Mouse (Mus musculus) heart, embryonic 14.5 days (tissue): Measurements from ENCODE around the gene Col5a1. TPM values are rescaled to one million over a fixed set of nuclear protein-coding genes. Genes with fewer than 3 reads are reported as not detected.
A peak's percentile ranks its signal among the peaks of the same experiment; 100 is the strongest.

Experiments
- ATAC-seq: fragments of 200-750 bp; cut with Nextera tagmentation; 2 replicates; pipeline ENCODE4 v1.8.0; 2017; ENCODE audit warnings: low read depth, moderate TSS enrichment; ENCODE audit not compliant: insufficient number of reproducible peaks, insufficient read depth, low FRiP score
- H3K27ac ChIP-seq, 2 experiments: fragments of 200-500 bp in 1 of 2; fragments of 300-500 bp in 1 of 2; sonication (generic) in 1 of 2; replicated peaks in 1 of 2; 2 replicates each; pipeline ENCODE4 v1.5.1; 2012 to 2014; ENCODE audit warnings: low read depth in 2 of 2, low read length in 2 of 2, control low read depth in 1 of 2, mild to moderate bottlenecking in 1 of 2, mixed read lengths in 1 of 2; ENCODE audit not compliant: control insufficient read depth in 1 of 2, insufficient read depth in 1 of 2
- H3K27me3 ChIP-seq: fragments of 300-500 bp; sonication (generic); 2 replicates; pipeline ENCODE4 v1.6.1; 2014; ENCODE audit warnings: mild to moderate bottlenecking, low read length, control low read depth; ENCODE audit not compliant: control insufficient read depth, insufficient read depth
- H3K36me3 ChIP-seq: fragments of 300-500 bp; sonication (generic); 2 replicates; pipeline ENCODE4 v1.6.1; 2014; ENCODE audit warnings: mild to moderate bottlenecking, control low read depth, low read length, mixed read lengths; ENCODE audit not compliant: control insufficient read depth, insufficient read depth
- H3K4me1 ChIP-seq, 2 experiments: fragments of 200-500 bp in 1 of 2; fragments of 300-500 bp in 1 of 2; sonication (generic) in 1 of 2; 2 replicates each; pipeline ENCODE4 v1.6.1; 2012 to 2014; ENCODE audit warnings: low read length in 2 of 2, control low read depth in 1 of 2, mixed read lengths in 1 of 2; ENCODE audit not compliant: control insufficient read depth in 2 of 2, insufficient read depth in 2 of 2
- H3K4me2 ChIP-seq: fragments of 300-500 bp; sonication (generic); 2 replicates; pipeline ENCODE4 v1.6.1; 2014; ENCODE audit warnings: mild to moderate bottlenecking, low read length
- H3K4me3 ChIP-seq, 2 experiments: fragments of 200-500 bp in 1 of 2; fragments of 300-500 bp in 1 of 2; sonication (generic) in 1 of 2; 2 replicates each; pipeline ENCODE4 v1.5.1; 2012 to 2014; ENCODE audit warnings: low read length in 2 of 2, mild to moderate bottlenecking in 2 of 2, control low read depth in 1 of 2, low read depth in 1 of 2, moderate library complexity in 1 of 2; ENCODE audit not compliant: control insufficient read depth in 1 of 2, insufficient read depth in 1 of 2
- H3K9ac ChIP-seq: fragments of 300-500 bp; sonication (generic); 2 replicates; pipeline ENCODE4 v1.6.1; 2014; ENCODE audit warnings: mild to moderate bottlenecking, low read length
- H3K9me3 ChIP-seq: fragments of 300-500 bp; sonication (generic); 2 replicates; pipeline ENCODE4 v1.6.1; 2016; ENCODE audit warnings: low read length, control low read depth; ENCODE audit not compliant: control insufficient read depth
- WGBS: fragments of 180-500 bp; shearing (Covaris S2); extraction: QIAGEN DNeasy Blood & Tissue Kit; methylation state at CpG from one replicate; pipeline ENCODE4 v1.1.7; 2014; 5-methylcytosine and 5-hydroxymethylcytosine counted together
- polyA plus RNA-seq: library from polyadenylated mRNA; unstranded; fragments of >200 nt; fragmentation: Nextera tagmentation; extraction: Ambion mirVana; gene quantifications from 2 replicates; pipeline ENCODE4 v1.2.1, GENCODE M21; 2014

Gene Col5a1
- polyA plus RNA-seq, 1 experiment from 2014 or later = 70.0 TPM

DNA sequence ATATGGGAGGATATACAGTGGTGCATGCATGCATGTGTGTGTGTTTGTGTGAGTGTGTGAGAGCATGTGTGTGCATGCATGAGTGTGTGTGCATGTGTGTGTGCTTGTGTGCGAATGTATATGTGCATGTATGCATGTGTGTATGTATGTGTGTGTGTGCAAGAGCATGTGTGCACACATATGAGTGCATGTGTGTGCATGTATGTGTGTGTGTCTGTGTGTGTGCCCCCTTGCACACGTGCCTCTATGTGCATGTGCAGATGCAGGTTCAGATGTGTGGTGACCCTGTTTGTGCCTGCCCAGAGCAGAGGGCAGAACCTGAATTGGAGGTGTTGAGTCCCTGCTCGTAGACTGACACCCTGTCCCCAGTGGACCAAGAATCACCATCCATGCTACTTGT lies 24.3 kb downstream of the Col5a1 start:
- 84% methylated on average over 3 of the region's 3 CpGs for WGBS
- no peak; the same call in 1 of the 2 replicates for ATAC-seq

DNA sequence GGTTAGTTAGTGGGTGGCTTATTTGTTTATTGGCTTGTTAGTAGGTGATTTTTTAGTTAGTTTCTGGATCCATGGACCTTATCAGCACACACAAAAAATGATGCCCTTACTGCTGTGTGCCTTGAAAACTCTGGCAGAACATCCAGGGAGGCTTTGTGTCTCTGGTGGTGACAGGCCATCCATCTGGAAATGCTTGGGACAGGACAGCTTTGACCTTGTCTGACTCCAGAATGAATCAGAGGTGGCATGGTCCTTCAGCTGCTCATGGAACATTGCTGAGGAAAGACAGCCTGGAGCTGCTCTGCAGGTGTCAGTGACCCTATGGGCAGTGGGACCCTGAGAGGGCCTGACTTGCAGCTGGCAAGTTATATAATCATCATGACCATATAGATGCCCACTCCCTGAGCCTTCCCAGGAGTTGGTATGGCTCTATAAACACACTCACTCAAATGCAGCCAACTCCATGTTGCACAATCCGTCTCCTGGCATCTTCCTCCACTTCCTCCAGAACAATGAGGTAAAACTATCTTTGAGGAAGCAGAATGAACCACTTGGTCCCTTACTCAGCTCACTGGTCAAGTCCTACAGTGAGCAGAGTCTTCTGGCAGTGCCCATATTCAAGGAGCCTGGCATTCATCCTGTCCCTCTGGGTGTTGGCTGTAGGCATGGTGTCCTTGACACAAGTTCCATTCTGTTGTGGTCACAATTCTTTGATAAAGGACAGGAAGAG lies 26.5 kb downstream of the Col5a1 start:
- no peak for ATAC-seq
- Histone ChIP-seq H3K27ac (no peak overlapping the region), H3K4me1 (peaks cover 13 to 19% of the 10 kb centered on the region in 2 experiments), H3K4me2 (no peak overlapping the region), H3K9me3 (no peaks in the 10 kb centered on the region), H3K27me3 (no peaks in the 10 kb centered on the region), H3K36me3 (no peaks in the 10 kb centered on the region), H3K9ac (no peak overlapping the region), H3K4me3 (no peak overlapping the region)
- WGBS = 69% methylated on average over 1 of the region's 1 CpGs

More for the DNA sequence above, 24.3 kb downstream of the Col5a1 start:
- H3K9me3 ChIP-seq = no peaks in the 10 kb centered on the region
- H3K4me3 ChIP-seq = no peak overlapping the region
- H3K27ac ChIP-seq = no peak overlapping the region
- H3K4me1 ChIP-seq = peaks cover 0 to 3% of the 10 kb centered on the region in 2 experiments; a peak in 1 of 4 replicates
- no peaks in the 10 kb centered on the region for H3K27me3 ChIP-seq
- H3K36me3 ChIP-seq = no peaks in the 10 kb centered on the region
- no peak overlapping the region for H3K9ac ChIP-seq
- H3K4me2 ChIP-seq = no peak overlapping the region

- H3K4me1 ChIP-seq = peaks cover 21 to 38% of the 10 kb centered on the region in 2 experiments
- H3K27ac ChIP-seq = peak overlapping the region in 1 of 2 experiments; percentile 7; a peak in 1 of 4 replicates
These were observed 29.5 kb downstream of the Col5a1 start for GRCm38 (mm10) chr2:27915726-27916125.

DNA sequence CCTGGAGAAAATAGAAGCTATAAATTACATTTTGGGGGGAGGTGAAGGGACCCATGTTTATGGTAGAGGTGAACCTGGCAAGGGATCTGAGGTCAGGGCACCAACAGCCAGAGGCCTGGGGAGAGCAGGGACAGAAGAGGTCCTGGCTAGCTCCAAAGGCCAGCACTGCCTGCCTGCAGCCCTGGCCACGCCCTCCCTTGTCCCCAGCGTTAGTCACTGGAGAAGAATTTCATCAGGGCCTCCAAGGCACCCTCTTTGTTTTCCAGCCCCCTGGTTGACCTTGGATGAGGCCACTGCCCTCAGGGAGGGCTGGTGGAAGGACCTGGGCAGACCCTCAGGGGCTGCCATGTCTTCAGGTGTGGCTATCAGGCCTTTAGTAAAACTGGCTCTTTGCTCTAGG lies 30.1 kb downstream of the Col5a1 start:
- no peaks in the 10 kb centered on the region for H3K9me3 ChIP-seq
- peaks cover 21 to 38% of the 10 kb centered on the region in 2 experiments for H3K4me1 ChIP-seq

More at GRCm38 (mm10) chr2:27915726-27916125, 29.5 kb downstream of the Col5a1 start:
- Histone ChIP-seq H3K36me3 (no peaks in the 10 kb centered on the region), H3K4me3 (no peak overlapping the region), H3K9me3 (no peaks in the 10 kb centered on the region), H3K9ac (no peak overlapping the region; the same call in 1 of the 2 replicates), H3K27me3 (no peaks in the 10 kb centered on the region), H3K4me2 (no peak overlapping the region)
- WGBS = 61% methylated on average over 4 of the region's 4 CpGs
- ATAC-seq = no peak

GRCm38 (mm10) chr2:27917177-27917576 lies 31.0 kb downstream of the Col5a1 start:
- ATAC-seq = no peak
- H3K27me3 ChIP-seq = no peaks in the 10 kb centered on the region
- no peak overlapping the region for H3K4me2 ChIP-seq
- H3K9me3 ChIP-seq = no peaks in the 10 kb centered on the region
- peaks cover 21 to 38% of the 10 kb centered on the region in 2 experiments for H3K4me1 ChIP-seq
- no peak overlapping the region for H3K4me3 ChIP-seq
- no peak overlapping the region for H3K9ac ChIP-seq
- no peaks in the 10 kb centered on the region for H3K36me3 ChIP-seq
- 92% methylated on average over 3 of the region's 3 CpGs for WGBS
- no peak overlapping the region for H3K27ac ChIP-seq

More for the DNA sequence above, 30.1 kb downstream of the Col5a1 start:
- Histone ChIP-seq H3K27me3 (no peaks in the 10 kb centered on the region), H3K9ac (peak overlapping the region; percentile 6; the same call in 1 of the 2 replicates), H3K4me3 (no peak overlapping the region), H3K27ac (peak overlapping the region; percentile 12 to 24; a peak in 2 of 4 replicates), H3K36me3 (no peaks in the 10 kb centered on the region), H3K4me2 (no peak overlapping the region)
- ATAC-seq = peak; percentile 45; the same call in 1 of the 2 replicates
- 20% methylated on average over 2 of the region's 2 CpGs for WGBS

DNA sequence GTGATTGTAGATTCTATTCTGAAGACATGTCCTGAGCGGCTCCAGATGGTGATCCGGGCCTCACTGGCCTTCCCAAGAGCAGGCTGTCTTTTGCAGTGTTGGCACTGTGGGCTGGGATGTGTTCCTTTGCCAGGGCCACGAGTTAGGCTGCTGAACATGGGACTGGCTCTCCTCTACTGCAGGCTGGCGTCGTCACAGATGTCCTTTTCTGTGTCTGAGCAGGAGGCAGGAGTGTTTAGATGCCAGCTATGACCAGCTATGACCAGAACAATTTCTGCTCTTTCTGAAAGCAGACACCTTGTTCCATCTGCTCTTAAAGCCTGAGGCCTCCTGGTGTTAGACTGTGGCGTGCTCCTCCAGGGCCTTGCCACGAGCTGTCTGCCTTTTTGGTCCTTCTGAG lies 31.9 kb downstream of the Col5a1 start:
- Histone ChIP-seq H3K36me3 (peaks cover 4% of the 10 kb centered on the region; the same call in 1 of the 2 replicates), H3K4me3 (no peak overlapping the region), H3K4me1 (peaks cover 21 to 38% of the 10 kb centered on the region in 2 experiments), H3K27ac (no peak overlapping the region), H3K4me2 (no peak overlapping the region), H3K27me3 (no peaks in the 10 kb centered on the region), H3K9ac (0 out of 2 replicates have a peak overlapping the region, but pooled peaks have one; percentile 3), H3K9me3 (no peaks in the 10 kb centered on the region)
- WGBS = 76% methylated on average over 7 of the region's 7 CpGs
- no peak for ATAC-seq

DNA sequence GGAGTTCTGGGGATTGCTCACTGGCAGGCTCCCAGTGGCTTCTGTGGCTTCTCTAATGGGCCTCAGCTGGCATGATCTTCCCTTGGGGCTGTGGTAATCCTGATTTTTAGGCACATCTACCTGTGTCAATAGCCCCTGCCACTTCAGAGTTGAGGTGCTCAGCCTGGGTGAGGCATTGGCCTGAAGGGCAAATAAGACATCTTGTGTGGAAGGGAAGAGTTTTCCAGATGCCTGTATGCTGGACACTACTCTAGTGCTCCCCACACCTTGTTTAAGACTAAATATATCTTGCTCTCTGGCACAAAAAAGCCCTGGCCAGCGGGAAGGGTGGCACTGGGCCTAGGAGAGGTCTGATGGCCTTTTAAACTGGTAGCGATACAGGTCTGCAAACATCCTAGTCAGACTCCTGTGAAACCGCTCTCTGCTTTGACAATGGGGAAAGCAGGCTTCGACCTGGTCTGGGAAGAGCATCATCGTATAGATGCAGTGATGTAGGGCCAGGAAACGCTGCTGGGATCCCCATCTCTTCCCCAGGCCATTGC lies 33.2 kb downstream of the Col5a1 start:
- WGBS = 91% methylated on average over 6 of the region's 6 CpGs
- no peak for ATAC-seq

More for the DNA sequence above, 33.2 kb downstream of the Col5a1 start:
- no peak overlapping the region for H3K27ac ChIP-seq
- no peaks in the 10 kb centered on the region for H3K27me3 ChIP-seq
- no peak overlapping the region for H3K9ac ChIP-seq
- H3K9me3 ChIP-seq = no peaks in the 10 kb centered on the region
- no peak overlapping the region for H3K4me3 ChIP-seq
- H3K4me2 ChIP-seq = no peak overlapping the region
- H3K36me3 ChIP-seq = peaks cover 4% of the 10 kb centered on the region; the same call in 1 of the 2 replicates
- peaks cover 21 to 38% of the 10 kb centered on the region in 2 experiments for H3K4me1 ChIP-seq
